Mouse (Mus musculus): Measurements from ENCODE around the gene Plscr5. TPM values are rescaled to one million over a fixed set of nuclear protein-coding genes. Genes with fewer than 3 reads are reported as not detected.
"Not testable (repeated sequence)": the region's sequence is repeated elsewhere in the genome, so short reads cannot be mapped to it uniquely, and the experiment has no call there.

Gene Plscr5
- not detected in 2 replicates for polyA plus RNA-seq (2011; ENCODE audit: insufficient read length, low read depth, missing spikeins)

- H3K4me1 ChIP-seq (ENCODE audit: control insufficient read depth, insufficient read depth, low read length); H3K27ac ChIP-seq (ENCODE audit: insufficient read depth, low read length); H3K4me3 ChIP-seq (ENCODE audit: insufficient read depth, low read length): not testable (repeated sequence)
These were observed at the start of gene Plscr5 for GRCm38 (mm10) chr9:92192636-92193035. Plscr5 (plus strand) TSS chr9:92192936.

GRCm38 (mm10) chr9:92147555-92148248 is 45.0 kb upstream of the Plscr5 start:
- Histone ChIP-seq H3K4me3 (ENCODE audit: insufficient read depth, low read length) (no peak overlapping the region), H3K4me1 (ENCODE audit: control insufficient read depth, insufficient read depth, low read length) (no peaks in the 10 kb centered on the region), H3K27ac (ENCODE audit: insufficient read depth, low read length) (no peak overlapping the region)
- TF ChIP-seq CTCF (IDR thresholded peaks at IDR 0.05; ENCODE audit: borderline replicate concordance, insufficient read depth, low read length): no peak
- TF ChIP-seq POLR2A (IDR thresholded peaks at IDR 0.05; ENCODE audit: low read depth, low read length): no peak

GRCm38 (mm10) chr9:92162213-92162612 is 30.5 kb upstream of the Plscr5 start:
- no peak for TF ChIP-seq CTCF (IDR thresholded peaks at IDR 0.05; ENCODE audit: borderline replicate concordance, insufficient read depth, low read length)
- no peak for TF ChIP-seq POLR2A (IDR thresholded peaks at IDR 0.05; ENCODE audit: low read depth, low read length)
- no peak overlapping the region for H3K27ac ChIP-seq (ENCODE audit: insufficient read depth, low read length)
- no peaks in the 10 kb centered on the region for H3K4me1 ChIP-seq (ENCODE audit: control insufficient read depth, insufficient read depth, low read length)
- no peak overlapping the region for H3K4me3 ChIP-seq (ENCODE audit: insufficient read depth, low read length)

- Histone ChIP-seq H3K27ac (ENCODE audit: insufficient read depth, low read length) (no peak overlapping the region), H3K4me3 (ENCODE audit: insufficient read depth, low read length) (no peak overlapping the region), H3K4me1 (ENCODE audit: control insufficient read depth, insufficient read depth, low read length) (no peaks in the 10 kb centered on the region; the same call in 1 of the 2 replicates)
- TF ChIP-seq POLR2A (IDR thresholded peaks at IDR 0.05; ENCODE audit: low read depth, low read length) (no peak), CTCF (IDR thresholded peaks at IDR 0.05; ENCODE audit: borderline replicate concordance, insufficient read depth, low read length) (no peak)
These were observed 19.3 kb upstream of the Plscr5 start for GRCm38 (mm10) chr9:92173318-92173985.

- no peak overlapping the region for H3K4me3 ChIP-seq (ENCODE audit: insufficient read depth, low read length)
- no peak overlapping the region for H3K27ac ChIP-seq (ENCODE audit: insufficient read depth, low read length)
- H3K4me1 ChIP-seq (ENCODE audit: control insufficient read depth, insufficient read depth, low read length): no peaks in the 10 kb centered on the region; the same call in 1 of the 2 replicates
- no peak for TF ChIP-seq POLR2A (IDR thresholded peaks at IDR 0.05; ENCODE audit: low read depth, low read length)
- no peak for TF ChIP-seq CTCF (IDR thresholded peaks at IDR 0.05; ENCODE audit: borderline replicate concordance, insufficient read depth, low read length)
These were observed 18.3 kb upstream of the Plscr5 start for GRCm38 (mm10) chr9:92174176-92175075.

- Histone ChIP-seq H3K4me3 (ENCODE audit: insufficient read depth, low read length) (no peak overlapping the region), H3K27ac (ENCODE audit: insufficient read depth, low read length) (no peak overlapping the region), H3K4me1 (ENCODE audit: control insufficient read depth, insufficient read depth, low read length) (no peaks in the 10 kb centered on the region; the same call in 1 of the 2 replicates)
- no peak for TF ChIP-seq POLR2A (IDR thresholded peaks at IDR 0.05; ENCODE audit: low read depth, low read length)
- no peak for TF ChIP-seq CTCF (IDR thresholded peaks at IDR 0.05; ENCODE audit: borderline replicate concordance, insufficient read depth, low read length)
These were observed 13.8 kb upstream of the Plscr5 start for GRCm38 (mm10) chr9:92178861-92179469.

GRCm38 (mm10) chr9:92191295-92191694 is 1.4 kb upstream of the Plscr5 start:
- Histone ChIP-seq H3K4me1 (ENCODE audit: control insufficient read depth, insufficient read depth, low read length) (no peaks in the 10 kb centered on the region), H3K4me3 (ENCODE audit: insufficient read depth, low read length) (no peak overlapping the region), H3K27ac (ENCODE audit: insufficient read depth, low read length) (no peak overlapping the region)
- TF ChIP-seq POLR2A (IDR thresholded peaks at IDR 0.05; ENCODE audit: low read depth, low read length) (no peak), CTCF (IDR thresholded peaks at IDR 0.05; ENCODE audit: borderline replicate concordance, insufficient read depth, low read length) (no peak)

- TF ChIP-seq CTCF (IDR thresholded peaks at IDR 0.05; ENCODE audit: borderline replicate concordance, insufficient read depth, low read length) (no peak), POLR2A (IDR thresholded peaks at IDR 0.05; ENCODE audit: low read depth, low read length) (no peak)
- Histone ChIP-seq H3K4me1 (ENCODE audit: control insufficient read depth, insufficient read depth, low read length) (0 out of 2 replicates have a peak, but pooled peaks cover 2% of the 10 kb centered on the region), H3K27ac (ENCODE audit: insufficient read depth, low read length) (no peak overlapping the region), H3K4me3 (ENCODE audit: insufficient read depth, low read length) (no peak overlapping the region)
These were observed 5.7 kb downstream of the Plscr5 start for GRCm38 (mm10) chr9:92198408-92198807.

GRCm38 (mm10) chr9:92199564-92199963 is 6.8 kb downstream of the Plscr5 start:
- Histone ChIP-seq H3K27ac (ENCODE audit: insufficient read depth, low read length) (no peak overlapping the region), H3K4me3 (ENCODE audit: insufficient read depth, low read length) (no peak overlapping the region), H3K4me1 (ENCODE audit: control insufficient read depth, insufficient read depth, low read length) (0 out of 2 replicates have a peak, but pooled peaks cover 2% of the 10 kb centered on the region)
- TF ChIP-seq CTCF (IDR thresholded peaks at IDR 0.05; ENCODE audit: borderline replicate concordance, insufficient read depth, low read length) (no peak), POLR2A (IDR thresholded peaks at IDR 0.05; ENCODE audit: low read depth, low read length) (no peak)

Data from embryonic fibroblast, embryonic 13.5 days (primary cell).